Mouse (Mus musculus) erythroid progenitor cell, adult 5-6 weeks (primary cell): ENCODE results near the gene Kcnk15. TPM values are rescaled to one million over a fixed set of nuclear protein-coding genes. Genes with fewer than 3 reads are reported as not detected.

Experiments used
- total RNA-seq, 2 experiments: library from RNA; stranded (forward) in 1 of 2; stranded (reverse) in 1 of 2; fragments of 150-400 nt in 1 of 2; fragments of 186-747, 209-891 nt in 1 of 2; gene quantifications; 2 replicates each; pipeline versions ENCODE4 v1.2.3 to v1.2.4; 2015 to 2017; ENCODE audit warnings: low replicate concordance in 2 of 2

Gene Kcnk15
- total RNA-seq, 2 experiments from 2014 or later, result not detected

Other genes starting within 250 kb of the Kcnk15 start
- 1,699 and 1,907 TPM in 2 replicates for gene Serinc3, start 208.5 kb upstream of the Kcnk15 start, total RNA-seq (2015; ENCODE audit: low replicate concordance)
- 1,512 and 2,069 TPM in 2 replicates for gene Serinc3, start 208.5 kb upstream of the Kcnk15 start, total RNA-seq (2017; ENCODE audit: low replicate concordance)
- 93.5 and 103 TPM in 2 replicates for gene Pkig, start 195.3 kb upstream of the Kcnk15 start, total RNA-seq (2015; ENCODE audit: low replicate concordance)
- 86.6 and 90.7 TPM in 2 replicates for gene Pkig, start 195.3 kb upstream of the Kcnk15 start, total RNA-seq (2017; ENCODE audit: low replicate concordance)
- 6.3 and 9.4 TPM in 2 replicates for gene Ada, start 103.4 kb upstream of the Kcnk15 start, total RNA-seq (2015; ENCODE audit: low replicate concordance)
- gene Ada, start 103.4 kb upstream of the Kcnk15 start, total RNA-seq (2017; ENCODE audit: low replicate concordance), result 0.98 and 4.9 TPM in 2 replicates
- gene Ccn5, start 32.8 kb upstream of the Kcnk15 start, total RNA-seq (2015; ENCODE audit: low replicate concordance), result 1.4 TPM in 1 of 2 replicates, not detected in the other
- gene Ccn5, start 32.8 kb upstream of the Kcnk15 start, total RNA-seq (2017; ENCODE audit: low replicate concordance), result not detected in 2 replicates
- gene Rims4, start 65.0 kb downstream of the Kcnk15 start, total RNA-seq (2015; ENCODE audit: low replicate concordance), result not detected in 2 replicates
- not detected in 2 replicates for gene Rims4, start 65.0 kb downstream of the Kcnk15 start, total RNA-seq (2017; ENCODE audit: low replicate concordance)
- gene Ywhab, start 141.3 kb downstream of the Kcnk15 start, total RNA-seq (2015; ENCODE audit: low replicate concordance), result 59.1 and 59.9 TPM in 2 replicates
- gene Ywhab, start 141.3 kb downstream of the Kcnk15 start, total RNA-seq (2017; ENCODE audit: low replicate concordance), result 33.0 and 34.5 TPM in 2 replicates
- 3.6 TPM in 1 of 2 replicates, not detected in the other for gene Pabpc1l, start 171.8 kb downstream of the Kcnk15 start, total RNA-seq (2015; ENCODE audit: low replicate concordance)
- gene Pabpc1l, start 171.8 kb downstream of the Kcnk15 start, total RNA-seq (2017; ENCODE audit: low replicate concordance), result not detected in 2 replicates
- 58.7 and 62.5 TPM in 2 replicates for gene Stk4, start 216.7 kb downstream of the Kcnk15 start, total RNA-seq (2015; ENCODE audit: low replicate concordance)
- 40.8 and 74.2 TPM in 2 replicates for gene Stk4, start 216.7 kb downstream of the Kcnk15 start, total RNA-seq (2017; ENCODE audit: low replicate concordance)
- 17.3 and 21.8 TPM in 2 replicates for gene Tomm34, start 217.5 kb downstream of the Kcnk15 start, total RNA-seq (2015; ENCODE audit: low replicate concordance)
- 9.9 and 10.2 TPM in 2 replicates for gene Tomm34, start 217.5 kb downstream of the Kcnk15 start, total RNA-seq (2017; ENCODE audit: low replicate concordance)